Mouse (Mus musculus): ENCODE results near the gene Gimap7. TPM values are rescaled to one million over a fixed set of nuclear protein-coding genes. Genes with fewer than 3 reads are reported as not detected.

Gimap7 gene
- polyA plus RNA-seq (2014; fragmentation: Illumina TruSeq; extraction: RNeasy Lipid Tissue Mini Kit (QIAGEN cat#74804); ENCODE audit: low read depth, low replicate concordance): not detected

DNA sequence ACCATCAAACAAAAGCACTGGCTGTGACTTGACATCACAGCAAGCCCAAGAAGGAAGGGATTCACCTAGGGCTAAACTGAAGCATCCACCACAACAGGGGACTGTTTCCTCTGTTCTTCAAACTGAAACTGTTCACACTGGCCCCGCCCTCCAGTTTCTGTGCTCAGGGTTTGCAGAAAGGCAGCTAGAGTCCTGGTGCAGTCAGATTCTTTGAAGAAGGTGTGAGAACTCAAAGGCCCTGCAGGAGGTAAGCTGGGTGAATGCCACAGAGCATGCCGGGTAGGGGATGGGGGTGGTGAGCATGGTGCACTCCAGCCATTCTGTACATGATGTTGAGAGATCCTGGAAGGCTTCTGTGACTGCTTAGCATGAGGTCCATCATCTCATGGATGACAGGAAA lies at the start of gene Gimap7, which contains the start of gene Gm28053:
Gimap7 (plus strand) TSS at position 167 of the 400 bp plus-strand sequence.
Gm28053 (plus strand) TSS at position 153 of the 400 bp plus-strand sequence.

GRCm38 (mm10) chr6:48675931-48676859 lies 42.2 kb upstream of the Gimap7 start, which contains the start of gene Gimap9:
Gene Gimap9 (plus strand): TSS chr6:48676129.

DNA sequence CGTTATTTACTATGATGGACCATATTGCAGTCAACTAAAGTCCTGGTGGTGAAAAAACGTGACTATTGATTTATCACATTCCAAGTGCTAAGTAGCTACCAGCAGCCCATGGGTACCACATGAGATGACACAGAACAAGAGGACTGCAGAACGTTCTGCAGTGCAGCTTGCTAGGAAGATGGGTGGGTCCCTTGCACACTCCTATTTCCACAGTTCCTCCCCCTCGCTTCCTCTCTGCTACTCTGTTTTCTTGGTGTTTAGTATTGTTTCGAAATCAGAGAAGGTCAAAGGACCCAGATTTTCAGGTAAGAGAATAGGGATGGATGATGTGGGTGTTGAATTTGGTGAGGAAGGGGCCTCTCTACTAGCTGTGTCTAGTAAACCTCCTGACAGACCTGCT lies 34.1 kb upstream of the Gimap7 start, which contains the start of gene Gimap4:
Gimap4 (plus strand) TSS at position 231 of the 400 bp plus-strand sequence.

GRCm38 (mm10) chr6:48738961-48739779 lies 20.7 kb downstream of the Gimap7 start, which contains the start of gene Gimap1:
Gene Gimap1 (plus strand): TSS chr6:48739054.

GRCm38 (mm10) chr6:48745959-48746889 lies 27.8 kb downstream of the Gimap7 start, which contains the start of gene Gimap5:
Gene Gimap5 (plus strand): TSS chr6:48746197.

GRCm38 (mm10) chr6:48770696-48771095 lies 52.3 kb downstream of the Gimap7 start, which contains the start of gene Gimap3:
Gene Gimap3 (minus strand): TSS chr6:48770851.

Other genes with a start within 250 kb of the Gimap7 start
- 17.0 TPM for gene Atp6v0e2, start 181.0 kb upstream of the Gimap7 start, polyA plus RNA-seq (2014; fragmentation: Illumina TruSeq; extraction: RNeasy Lipid Tissue Mini Kit (QIAGEN cat#74804); ENCODE audit: low read depth, low replicate concordance)
- gene Lrrc61, start 163.8 kb upstream of the Gimap7 start, polyA plus RNA-seq (2014; fragmentation: Illumina TruSeq; extraction: RNeasy Lipid Tissue Mini Kit (QIAGEN cat#74804); ENCODE audit: low read depth, low replicate concordance): 15.5 TPM
- gene Rarres2, start 145.8 kb upstream of the Gimap7 start, polyA plus RNA-seq (2014; fragmentation: Illumina TruSeq; extraction: RNeasy Lipid Tissue Mini Kit (QIAGEN cat#74804); ENCODE audit: low read depth, low replicate concordance): 115 TPM
- not detected for gene Gm45021, start 129.0 kb upstream of the Gimap7 start, polyA plus RNA-seq (2014; fragmentation: Illumina TruSeq; extraction: RNeasy Lipid Tissue Mini Kit (QIAGEN cat#74804); ENCODE audit: low read depth, low replicate concordance)
- gene Repin1, start 124.7 kb upstream of the Gimap7 start, polyA plus RNA-seq (2014; fragmentation: Illumina TruSeq; extraction: RNeasy Lipid Tissue Mini Kit (QIAGEN cat#74804); ENCODE audit: low read depth, low replicate concordance): 20.4 TPM
- not detected for gene Gm44965, start 124.7 kb upstream of the Gimap7 start, polyA plus RNA-seq (2014; fragmentation: Illumina TruSeq; extraction: RNeasy Lipid Tissue Mini Kit (QIAGEN cat#74804); ENCODE audit: low read depth, low replicate concordance)
- gene Zfp775, start 116.6 kb upstream of the Gimap7 start, polyA plus RNA-seq (2014; fragmentation: Illumina TruSeq; extraction: RNeasy Lipid Tissue Mini Kit (QIAGEN cat#74804); ENCODE audit: low read depth, low replicate concordance): 8.5 TPM
- 0.60 TPM for gene AI854703, start 91.9 kb upstream of the Gimap7 start, polyA plus RNA-seq (2014; fragmentation: Illumina TruSeq; extraction: RNeasy Lipid Tissue Mini Kit (QIAGEN cat#74804); ENCODE audit: low read depth, low replicate concordance)
- gene Gimap8, start 71.4 kb upstream of the Gimap7 start, polyA plus RNA-seq (2014; fragmentation: Illumina TruSeq; extraction: RNeasy Lipid Tissue Mini Kit (QIAGEN cat#74804); ENCODE audit: low read depth, low replicate concordance): 10.2 TPM
- 6.1 TPM for gene Gimap9, start 42.5 kb upstream of the Gimap7 start, polyA plus RNA-seq (2014; fragmentation: Illumina TruSeq; extraction: RNeasy Lipid Tissue Mini Kit (QIAGEN cat#74804); ENCODE audit: low read depth, low replicate concordance)
- gene Gimap4, start 34.1 kb upstream of the Gimap7 start, polyA plus RNA-seq (2014; fragmentation: Illumina TruSeq; extraction: RNeasy Lipid Tissue Mini Kit (QIAGEN cat#74804); ENCODE audit: low read depth, low replicate concordance): 36.6 TPM
- 49.6 TPM for gene Gimap6, start 10.4 kb upstream of the Gimap7 start, polyA plus RNA-seq (2014; fragmentation: Illumina TruSeq; extraction: RNeasy Lipid Tissue Mini Kit (QIAGEN cat#74804); ENCODE audit: low read depth, low replicate concordance)
- not detected for gene Gm28053, start within 50 bp of the Gimap7 start, polyA plus RNA-seq (2014; fragmentation: Illumina TruSeq; extraction: RNeasy Lipid Tissue Mini Kit (QIAGEN cat#74804); ENCODE audit: low read depth, low replicate concordance)
- gene Gimap1, start 20.4 kb downstream of the Gimap7 start, polyA plus RNA-seq (2014; fragmentation: Illumina TruSeq; extraction: RNeasy Lipid Tissue Mini Kit (QIAGEN cat#74804); ENCODE audit: low read depth, low replicate concordance): 9.0 TPM
- gene Gimap5, start 27.6 kb downstream of the Gimap7 start, polyA plus RNA-seq (2014; fragmentation: Illumina TruSeq; extraction: RNeasy Lipid Tissue Mini Kit (QIAGEN cat#74804); ENCODE audit: low read depth, low replicate concordance): 5.2 TPM
- gene Gimap3, start 52.2 kb downstream of the Gimap7 start, polyA plus RNA-seq (2014; fragmentation: Illumina TruSeq; extraction: RNeasy Lipid Tissue Mini Kit (QIAGEN cat#74804); ENCODE audit: low read depth, low replicate concordance): 0.71 TPM
- 28.1 TPM for gene Tmem176a, start 122.3 kb downstream of the Gimap7 start, polyA plus RNA-seq (2014; fragmentation: Illumina TruSeq; extraction: RNeasy Lipid Tissue Mini Kit (QIAGEN cat#74804); ENCODE audit: low read depth, low replicate concordance)
- gene Tmem176b, start 122.9 kb downstream of the Gimap7 start, polyA plus RNA-seq (2014; fragmentation: Illumina TruSeq; extraction: RNeasy Lipid Tissue Mini Kit (QIAGEN cat#74804); ENCODE audit: low read depth, low replicate concordance): 56.5 TPM
- not detected for gene Aoc1, start 154.3 kb downstream of the Gimap7 start, polyA plus RNA-seq (2014; fragmentation: Illumina TruSeq; extraction: RNeasy Lipid Tissue Mini Kit (QIAGEN cat#74804); ENCODE audit: low read depth, low replicate concordance)
- not detected for gene 1600015I10Rik, start 211.3 kb downstream of the Gimap7 start, polyA plus RNA-seq (2014; fragmentation: Illumina TruSeq; extraction: RNeasy Lipid Tissue Mini Kit (QIAGEN cat#74804); ENCODE audit: low read depth, low replicate concordance)